Mouse (Mus musculus): Measurements from ENCODE around the gene Twf2. TPM values are rescaled to one million over a fixed set of nuclear protein-coding genes. Genes with fewer than 3 reads are reported as not detected.

The Twf2 gene
- total RNA-seq, 2 experiments from 2014 or later = 44.5 to 49.9 TPM

DNA sequence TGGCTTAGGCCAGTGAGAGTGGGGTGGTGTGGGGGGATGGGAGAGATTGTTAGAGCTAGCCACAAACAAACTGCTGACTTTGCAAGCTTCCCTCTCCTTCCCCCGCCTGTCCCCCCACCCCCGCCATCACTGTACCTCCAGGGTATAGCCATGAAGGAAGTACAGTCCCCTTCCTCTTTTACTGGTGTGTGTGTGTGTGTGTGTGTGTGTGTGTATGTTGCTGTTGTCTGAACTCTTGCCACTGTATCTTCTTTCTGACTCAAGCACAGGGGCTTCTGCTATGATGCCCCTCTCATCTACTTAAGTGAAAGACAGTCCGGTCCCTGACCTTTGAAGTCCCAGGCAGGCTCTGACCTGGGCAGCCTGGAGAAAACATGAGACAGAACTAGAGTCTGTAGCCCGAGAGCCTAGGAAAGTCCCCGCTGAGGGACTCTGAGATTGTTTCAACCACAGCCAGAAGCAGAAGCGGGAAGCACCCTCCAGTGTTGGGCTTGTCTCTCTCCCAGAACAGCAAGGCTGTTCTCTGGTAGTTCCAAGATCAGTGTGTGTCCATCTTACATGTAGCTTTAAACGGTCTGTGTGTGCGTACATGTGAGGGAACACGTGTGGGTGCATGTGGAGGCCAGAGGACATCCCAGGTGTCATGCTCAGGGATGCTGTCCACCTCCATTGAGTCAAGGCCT, 27.3 kb downstream of the Twf2 start:
- DNase-seq (ENCODE audit: extremely low spot score in 1 of 2, low spot score in 2 of 2) = no peak
- intact Hi-C loops (cut with DNase I) = no loop called here

DNA sequence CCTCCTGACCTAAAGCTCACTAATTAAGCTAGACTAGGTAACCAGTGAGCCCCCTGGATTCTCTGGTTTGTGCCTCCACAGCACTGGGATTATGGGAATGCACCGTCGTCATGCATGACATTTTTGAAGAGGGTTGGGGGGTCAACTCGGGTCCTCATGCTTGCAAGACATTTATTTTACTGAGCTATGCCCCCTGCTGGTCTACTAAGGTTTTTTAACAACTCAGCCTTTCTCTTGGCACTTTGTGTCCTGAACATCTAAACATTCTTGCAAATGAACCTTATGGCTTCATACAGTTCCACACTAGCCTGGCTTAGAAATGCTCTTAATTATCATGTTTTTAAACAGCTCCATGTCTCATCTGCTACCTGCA, 27.8 kb downstream of the Twf2 start:
- intact Hi-C loops (cut with DNase I) = no loop called here

DNA sequence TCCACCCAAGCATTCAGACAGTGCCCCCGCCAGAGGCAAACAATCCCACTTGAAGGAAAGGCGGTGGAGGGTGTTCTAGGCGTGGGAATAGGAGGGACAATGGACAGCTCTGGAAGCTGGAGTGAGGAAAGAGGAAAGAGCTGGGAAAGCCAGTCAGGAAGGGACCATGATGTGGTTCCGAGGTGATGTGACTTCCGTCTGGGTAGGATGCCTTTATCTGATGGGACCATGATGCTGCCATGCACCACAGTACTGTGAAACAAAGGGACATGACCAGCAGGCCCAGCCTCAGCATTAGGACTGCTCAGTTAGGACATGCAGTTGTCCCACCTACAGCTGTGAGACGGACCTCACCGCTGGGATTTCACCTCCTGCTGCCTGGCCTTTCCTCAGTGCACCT, 28.3 kb downstream of the Twf2 start:
- DNase-seq (ENCODE audit: extremely low spot score in 1 of 2, low spot score in 2 of 2) = no peak
- intact Hi-C loops (cut with DNase I) = no loop called here

More for the DNA sequence above, 27.8 kb downstream of the Twf2 start:
- no peak for DNase-seq (ENCODE audit: extremely low spot score in 1 of 2, low spot score in 2 of 2)

DNA sequence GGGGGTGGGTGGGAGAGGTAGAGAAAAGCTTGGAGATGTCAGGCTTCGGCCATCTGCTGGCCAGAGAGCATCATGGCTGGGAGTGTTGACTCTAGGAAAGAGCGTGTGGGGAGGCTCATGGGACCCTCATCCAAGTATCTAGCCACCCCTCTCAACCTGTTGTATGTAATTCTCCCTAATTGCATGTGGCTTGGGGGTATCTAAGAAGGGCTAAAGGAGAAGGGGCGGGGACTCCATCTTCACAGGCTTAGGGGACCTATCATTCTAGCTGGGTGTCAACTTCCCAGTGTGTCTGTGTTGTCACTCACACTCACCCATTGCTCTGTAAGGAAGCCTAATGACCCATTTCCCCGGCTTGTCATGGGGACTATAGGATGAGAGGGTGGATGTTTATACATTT, 28.9 kb downstream of the Twf2 start:
- DNase-seq (ENCODE audit: extremely low spot score in 1 of 2, low spot score in 2 of 2) = no peak
- intact Hi-C loops (cut with DNase I) = no loop called here

DNA sequence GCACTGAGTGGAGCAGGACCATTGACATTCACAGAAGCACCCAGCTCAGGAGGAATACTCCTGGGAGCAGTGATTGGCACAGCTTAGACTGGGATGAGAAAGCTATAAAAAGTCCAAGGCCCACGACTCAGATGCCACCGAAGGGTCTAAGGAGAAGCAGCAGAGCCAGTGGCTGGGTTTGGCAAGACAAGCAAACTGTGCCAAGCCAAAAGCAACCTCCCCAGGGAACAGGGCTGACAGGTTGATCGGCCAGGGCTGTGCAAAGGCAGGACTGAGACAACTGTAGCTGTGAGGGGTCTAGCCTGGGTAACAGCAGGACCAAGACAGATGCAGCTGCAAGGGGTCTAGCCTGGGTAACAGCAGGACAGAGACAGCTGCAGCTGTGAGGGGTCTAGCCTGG, 30.0 kb downstream of the Twf2 start:
- intact Hi-C loops (cut with DNase I) = no loop called here
- DNase-seq (ENCODE audit: extremely low spot score in 1 of 2, low spot score in 2 of 2) = no peak

DNA sequence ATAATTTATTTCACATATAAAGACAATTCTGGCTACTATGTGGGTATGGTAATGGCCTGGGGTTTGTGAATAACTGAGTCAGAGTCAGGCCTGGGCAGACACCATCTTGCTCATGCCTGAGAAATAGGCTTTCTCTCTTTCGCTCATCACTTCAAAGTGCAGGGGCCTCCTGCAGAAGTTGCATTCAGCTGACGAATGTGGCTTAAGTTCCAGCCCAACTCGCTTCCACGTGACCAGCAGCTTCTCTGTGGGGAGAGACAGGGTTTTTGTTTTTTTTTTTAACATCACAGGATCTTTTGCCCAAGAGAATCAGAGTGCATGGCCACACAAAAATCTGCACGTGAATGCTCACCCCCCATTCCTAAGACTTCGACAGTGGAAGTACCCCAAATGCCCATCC, 31.0 kb downstream of the Twf2 start:
- intact Hi-C loops (cut with DNase I) = no loop called here

DNA sequence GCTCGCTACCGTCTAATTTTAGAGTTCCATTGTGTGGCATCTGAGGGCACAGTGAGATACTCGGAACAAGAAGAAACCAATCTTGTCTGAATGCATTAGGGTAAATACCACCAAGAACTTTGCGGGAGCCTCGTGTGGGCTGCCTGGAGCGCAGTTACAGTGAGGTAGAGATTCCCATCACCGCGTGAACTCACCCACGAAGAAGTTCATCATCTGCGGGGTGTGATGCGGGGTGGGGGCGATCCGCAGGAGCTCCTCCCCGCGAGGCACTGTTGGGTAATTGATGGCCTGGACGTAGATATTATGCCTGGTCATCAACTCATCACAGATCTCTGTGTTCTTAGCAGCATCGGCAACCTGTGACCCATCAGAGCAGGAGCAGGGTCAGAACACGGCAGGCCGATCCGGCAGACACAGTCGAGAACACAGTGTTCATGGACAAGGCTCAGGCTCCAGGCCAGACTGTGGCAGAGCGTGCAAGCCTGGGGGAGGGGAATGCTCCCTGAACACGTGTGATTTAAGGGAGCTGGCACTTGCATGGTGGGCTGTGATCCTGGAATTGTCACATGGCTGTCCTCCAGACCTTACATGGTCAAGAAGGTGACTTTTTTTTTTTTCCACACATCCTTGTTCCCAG, 32.4 kb downstream of the Twf2 start:
- DNase-seq (ENCODE audit: extremely low spot score in 1 of 2, low spot score in 2 of 2) = no peak
- intact Hi-C loops (cut with DNase I) = no loop called here

More for the DNA sequence above, 31.0 kb downstream of the Twf2 start:
- DNase-seq (ENCODE audit: extremely low spot score in 1 of 2, low spot score in 2 of 2) = no peak

DNA sequence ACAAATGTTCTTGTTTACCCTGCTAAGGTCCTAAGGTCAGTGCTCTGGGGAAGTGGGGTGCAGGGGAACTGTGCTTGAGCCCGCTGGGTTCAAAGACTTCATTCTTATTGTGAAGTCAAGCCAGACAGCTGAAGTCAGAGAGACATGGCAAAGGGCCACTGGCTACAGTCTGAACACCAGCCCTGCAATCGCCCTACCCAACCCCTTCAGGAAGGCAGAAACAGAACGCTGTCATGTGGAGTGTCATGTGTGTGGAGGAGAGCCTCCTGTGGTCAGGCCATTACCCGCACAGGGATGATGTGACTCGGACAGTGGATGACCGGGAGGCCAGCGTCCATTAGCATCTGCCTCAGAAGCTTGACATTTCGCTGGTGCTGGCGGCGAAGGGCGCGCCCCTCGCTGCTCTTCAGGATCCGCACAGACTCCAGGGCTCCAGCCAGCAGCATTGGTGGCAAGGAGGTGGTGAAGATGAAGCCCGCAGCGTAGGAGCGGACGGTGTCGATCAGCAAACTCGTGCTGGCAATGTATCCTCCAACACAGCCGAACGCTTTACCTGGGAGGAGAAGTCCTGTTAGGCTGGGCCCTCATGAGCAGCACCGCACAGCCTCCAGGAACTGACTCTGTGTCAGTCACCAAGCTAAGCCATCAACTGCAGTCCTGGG, 33.4 kb downstream of the Twf2 start:
- intact Hi-C loops (cut with DNase I) = no loop called here
- peak in 1 of 2 experiments; percentile 83 for DNase-seq (ENCODE audit: extremely low spot score in 1 of 2, low spot score in 2 of 2)

DNA sequence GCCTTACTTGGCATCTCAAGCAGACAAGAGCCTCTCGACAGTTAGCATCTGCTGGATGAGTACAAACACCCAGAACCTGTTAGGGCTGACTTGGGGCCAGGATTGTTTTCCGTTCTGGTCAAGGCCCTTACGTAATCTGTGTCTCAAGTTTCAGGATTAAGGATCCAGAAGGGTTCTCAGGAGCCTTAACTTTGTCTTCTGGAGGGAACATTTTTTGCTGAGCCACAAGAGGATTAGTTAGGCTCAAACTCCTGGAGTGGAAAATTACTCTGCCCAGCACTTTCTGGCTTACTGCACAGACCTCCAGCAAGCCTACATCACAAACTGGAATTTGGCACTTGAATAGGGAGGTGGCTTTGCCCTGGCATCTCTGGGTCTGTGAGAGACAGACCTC, 33.9 kb downstream of the Twf2 start:
- no peak for DNase-seq (ENCODE audit: extremely low spot score in 1 of 2, low spot score in 2 of 2)
- intact Hi-C loops (cut with DNase I) = no loop called here

DNA sequence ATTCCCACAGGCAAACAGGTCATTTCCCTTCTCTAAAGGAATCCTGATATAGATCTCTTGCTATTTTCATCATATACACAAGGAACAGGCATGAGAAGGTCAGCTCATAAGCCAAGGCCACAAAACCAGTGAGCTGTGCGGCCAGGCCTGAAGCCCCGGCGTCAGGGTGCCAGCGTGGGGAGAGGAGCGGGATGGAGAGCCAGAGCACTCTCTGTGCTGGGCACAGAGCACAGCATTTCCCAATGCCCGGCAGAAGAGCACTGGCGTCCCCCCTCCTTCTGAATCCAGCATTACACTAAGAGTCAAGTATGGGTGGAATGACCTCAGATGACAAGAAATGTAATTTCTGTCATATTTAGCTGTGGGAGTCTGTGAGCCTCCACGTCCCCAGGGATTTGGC, 34.5 kb downstream of the Twf2 start:
- no peak for DNase-seq (ENCODE audit: extremely low spot score in 1 of 2, low spot score in 2 of 2)
- intact Hi-C loops (cut with DNase I) = no loop called here

DNA sequence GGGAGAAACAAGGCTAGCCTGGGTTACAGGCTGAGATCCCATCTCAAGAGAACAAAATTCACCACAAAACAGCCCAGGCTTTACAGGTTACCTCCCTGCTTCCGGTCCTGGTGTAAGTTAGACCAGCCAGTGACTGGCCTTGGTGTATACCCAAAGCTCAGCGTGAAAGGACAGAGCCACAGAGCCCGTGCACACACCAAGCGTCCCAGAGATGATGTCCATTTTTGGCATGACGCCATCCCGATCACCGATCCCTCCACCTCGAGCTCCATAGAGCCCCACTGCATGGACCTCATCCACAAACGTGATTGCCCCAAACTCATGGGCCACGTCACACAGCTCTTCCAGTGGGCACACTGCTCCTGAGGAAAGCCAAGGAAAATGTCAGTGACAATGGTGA, 35.0 kb downstream of the Twf2 start:
- DNase-seq (ENCODE audit: extremely low spot score in 1 of 2, low spot score in 2 of 2) = no peak
- intact Hi-C loops (cut with DNase I) = no loop called here

DNA sequence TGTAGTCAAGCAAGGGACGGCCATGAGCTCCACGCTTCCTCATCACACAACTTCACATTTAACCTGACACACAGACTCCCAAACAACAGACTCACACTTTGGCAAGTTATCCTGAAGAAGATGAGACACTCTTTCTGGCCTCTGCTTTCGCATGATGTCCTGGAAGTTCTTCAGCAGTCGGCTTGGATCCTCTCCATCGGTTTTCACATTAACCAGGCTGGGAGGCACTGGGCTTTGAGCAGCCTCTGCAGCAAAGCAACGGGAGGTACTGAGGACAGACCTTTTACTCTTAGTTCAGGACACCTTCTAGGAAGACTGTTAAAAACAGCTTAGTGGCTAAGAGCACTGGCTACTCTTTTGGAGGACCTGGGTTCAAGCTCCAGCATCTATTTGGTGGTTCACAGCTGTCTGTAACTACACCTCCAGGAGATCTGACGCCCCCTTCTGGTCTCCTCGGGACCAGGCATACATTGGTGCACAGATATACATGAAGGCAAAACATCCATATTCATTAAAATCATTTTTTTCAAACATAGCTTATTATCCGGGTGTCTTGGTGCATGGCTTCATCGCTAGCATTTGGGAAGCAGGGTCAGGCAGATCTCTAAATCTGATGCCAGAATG, 38.7 kb downstream of the Twf2 start:
- DNase-seq (ENCODE audit: extremely low spot score in 1 of 2, low spot score in 2 of 2) = no peak
- intact Hi-C loops (cut with DNase I) = no loop called here

DNA sequence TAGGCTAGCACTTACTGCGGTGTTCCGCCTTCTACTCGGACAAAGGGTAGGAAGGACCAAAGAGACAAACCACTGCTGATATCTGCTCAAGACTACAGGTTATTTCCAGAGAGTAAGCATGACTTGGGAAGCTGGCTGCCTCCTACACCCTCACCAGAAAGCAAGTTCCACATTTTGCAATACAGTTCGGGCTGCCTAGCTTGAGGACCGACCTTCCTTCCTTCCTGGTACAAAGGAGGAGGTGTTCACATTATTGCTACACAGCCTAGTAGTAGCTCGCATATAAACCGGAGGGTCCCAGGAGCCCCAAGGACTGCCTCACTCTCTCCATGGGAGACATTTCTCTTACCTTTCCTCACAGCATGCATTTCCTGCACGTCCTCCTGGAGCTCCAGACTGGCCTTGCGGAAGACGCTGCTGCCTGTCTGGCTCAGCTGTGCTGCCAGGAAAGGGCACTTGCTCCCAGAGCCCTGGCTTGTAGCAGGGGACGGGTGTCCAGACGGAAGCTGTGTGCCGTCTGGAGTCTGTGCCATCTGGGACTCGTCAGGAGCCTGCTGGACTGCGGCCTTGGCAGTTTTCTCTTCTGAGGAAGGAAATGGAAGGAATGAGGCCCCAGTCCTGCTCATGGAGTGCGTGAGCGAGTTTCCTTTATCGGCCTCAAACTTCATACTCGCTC, 40.0 kb downstream of the Twf2 start:
- no peak for DNase-seq (ENCODE audit: extremely low spot score in 1 of 2, low spot score in 2 of 2)
- intact Hi-C loops (cut with DNase I) = no loop called here

DNA sequence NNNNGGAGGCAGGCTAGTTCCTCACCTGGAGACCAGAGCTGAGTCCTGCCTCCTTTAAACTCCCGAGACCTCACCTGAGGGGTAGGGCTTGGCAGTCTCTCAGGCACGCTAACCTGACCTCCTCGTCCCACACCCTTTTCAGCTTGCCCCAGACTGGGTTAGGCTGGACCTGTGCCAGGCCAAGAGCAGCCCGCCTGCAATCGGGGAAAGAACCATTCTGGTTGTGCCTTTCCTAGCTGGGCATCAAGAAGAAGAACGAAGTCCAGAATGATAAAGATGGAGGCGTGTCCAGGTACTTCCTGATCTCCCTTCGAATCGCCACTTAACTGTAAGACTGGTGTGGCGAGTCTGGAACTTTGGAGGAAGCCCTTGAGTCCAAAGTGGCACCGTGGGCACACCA, 46.6 kb downstream of the Twf2 start:
- intact Hi-C loops (cut with DNase I) = no loop called here
- DNase-seq (ENCODE audit: extremely low spot score in 1 of 2, low spot score in 2 of 2) = no peak

DNA sequence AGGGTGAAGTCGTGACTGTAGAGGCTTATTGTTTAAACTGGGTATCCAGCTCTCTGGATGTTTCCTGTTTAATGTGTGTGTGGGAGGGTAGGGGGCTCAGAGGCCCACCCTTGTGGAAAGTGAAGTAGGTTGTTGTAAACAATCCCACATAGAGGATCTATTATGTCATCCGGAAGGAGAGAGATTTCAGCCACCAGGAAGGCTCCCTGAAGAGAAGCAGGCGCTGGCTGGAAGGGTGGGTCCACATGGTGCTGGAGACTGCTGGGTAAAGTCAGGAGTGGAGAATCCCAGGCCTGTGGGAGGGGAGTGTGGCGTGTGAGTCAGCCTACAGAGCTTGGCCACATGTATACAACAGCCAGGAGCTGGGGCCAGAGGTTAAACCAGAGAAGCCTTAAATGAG, 47.3 kb downstream of the Twf2 start:
- peak in 1 of 2 experiments; percentile 80 for DNase-seq (ENCODE audit: extremely low spot score in 1 of 2, low spot score in 2 of 2)
- intact Hi-C loops (cut with DNase I) = no loop called here

DNA sequence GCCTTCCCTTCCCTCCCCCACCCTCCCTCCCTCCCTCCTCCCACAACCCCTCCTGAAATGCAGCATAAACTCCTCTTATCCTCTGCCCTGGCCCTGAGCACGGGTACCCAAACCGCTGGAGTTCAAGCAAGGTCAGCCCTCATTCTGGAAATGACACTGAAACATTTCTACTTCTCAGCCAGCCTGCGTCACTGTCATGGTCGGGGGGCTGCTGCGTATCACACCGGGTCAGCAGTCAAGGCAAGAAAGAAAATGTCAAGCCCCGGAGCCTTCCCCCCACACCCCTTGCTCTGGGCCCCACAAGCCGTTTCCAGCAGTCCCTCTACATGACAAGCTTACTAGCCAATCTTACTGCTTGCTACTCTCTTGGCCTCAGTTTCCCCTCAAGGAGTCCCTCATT, 48.2 kb downstream of the Twf2 start:
- intact Hi-C loops (cut with DNase I) = no loop called here
- no peak for DNase-seq (ENCODE audit: extremely low spot score in 1 of 2, low spot score in 2 of 2)

DNA sequence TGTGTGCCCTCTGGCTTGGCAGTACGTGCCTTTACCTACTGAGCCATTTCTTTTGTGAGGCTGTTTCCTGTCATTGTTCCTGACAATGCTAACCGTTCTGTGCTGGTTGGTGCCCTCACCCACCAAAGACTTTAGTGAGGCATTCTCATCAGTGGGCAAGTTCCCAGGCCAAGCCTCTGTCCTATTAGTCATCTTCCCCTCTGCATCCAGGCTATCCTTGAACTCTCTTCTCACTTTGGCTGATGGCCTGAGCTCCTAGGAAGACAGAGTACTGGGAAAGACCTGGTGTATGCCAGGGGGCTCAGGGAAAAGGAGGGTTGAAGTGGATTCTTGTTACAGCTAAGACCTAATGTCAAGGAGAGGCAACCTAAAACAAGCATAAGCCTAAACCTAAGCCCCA, 51.1 kb downstream of the Twf2 start:
- intact Hi-C loops (cut with DNase I) = no loop called here
- no peak for DNase-seq (ENCODE audit: extremely low spot score in 1 of 2, low spot score in 2 of 2)

DNA sequence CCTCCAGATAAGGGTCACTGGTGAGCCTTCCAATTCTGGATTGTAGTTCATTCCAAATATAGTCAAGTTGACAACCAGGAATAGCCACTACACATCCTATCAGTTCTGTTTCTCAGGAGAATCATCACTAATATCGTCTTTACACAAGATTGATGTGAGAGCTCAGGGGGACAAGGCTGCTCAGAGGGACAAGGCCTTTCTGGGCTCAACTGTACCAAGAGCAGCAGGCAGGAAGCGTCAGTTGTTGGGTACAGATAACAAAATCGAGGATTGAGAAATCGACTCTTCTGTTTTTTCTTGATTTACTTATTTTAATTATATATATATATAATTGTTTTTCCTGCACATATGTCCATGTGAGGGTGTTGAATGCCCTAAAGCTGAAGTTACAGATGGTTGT, 55.5 kb downstream of the Twf2 start:
- DNase-seq (ENCODE audit: extremely low spot score in 1 of 2, low spot score in 2 of 2) = no peak
- intact Hi-C loops (cut with DNase I) = no loop called here

DNA sequence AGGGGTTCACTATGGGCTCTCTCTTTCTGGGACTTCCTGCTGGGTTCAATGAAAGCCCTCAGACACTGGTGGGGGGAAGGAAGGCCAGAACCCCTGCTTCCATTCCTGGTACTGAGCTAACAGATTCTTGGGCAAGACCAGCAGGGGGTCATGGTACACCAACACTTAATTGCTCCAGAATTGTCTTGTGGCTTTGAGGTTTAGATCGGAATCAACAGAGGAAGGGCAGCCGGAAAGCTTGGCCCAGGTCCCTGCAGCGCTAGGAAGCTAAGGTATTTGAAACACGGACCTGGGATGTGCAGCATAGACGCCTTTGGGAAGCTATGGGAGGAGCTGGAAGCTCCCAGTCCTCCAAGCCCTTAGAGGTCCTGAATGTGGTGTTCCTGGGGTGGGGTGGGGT, 56.1 kb downstream of the Twf2 start:
- DNase-seq (ENCODE audit: extremely low spot score in 1 of 2, low spot score in 2 of 2) = peak in 1 of 2 experiments; percentile 76
- intact Hi-C loops (cut with DNase I) = no loop called here

DNA sequence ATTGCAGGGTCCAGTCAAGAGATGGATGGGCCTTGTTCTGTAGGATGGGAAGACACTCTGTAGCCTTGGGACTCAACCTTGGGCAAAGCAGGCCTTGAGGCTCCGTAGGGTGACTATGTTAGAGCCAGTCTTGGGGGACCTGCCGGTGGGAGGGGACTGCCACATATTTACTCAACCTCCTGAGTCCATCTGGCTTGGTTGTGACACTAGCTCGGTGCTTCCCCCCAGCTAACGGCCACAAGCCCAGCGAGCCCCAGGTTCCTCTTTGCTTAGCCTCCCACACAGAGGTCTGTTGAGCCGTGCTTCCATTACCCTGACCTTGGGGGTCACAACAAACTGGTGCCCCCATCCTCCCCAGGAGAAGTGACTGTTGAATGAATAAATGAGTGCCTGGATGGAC, 58.1 kb downstream of the Twf2 start:
- no peak for DNase-seq (ENCODE audit: extremely low spot score in 1 of 2, low spot score in 2 of 2)
- intact Hi-C loops (cut with DNase I) = no loop called here
